Mouse (Mus musculus) CH12.LX (cell line): Measurements from ENCODE around the gene Ophn1.

ENCODE experiments used
- CHD2 ChIP-seq: IDR thresholded peaks from 2 replicates; pipeline ENCODE4 v1.6.1; 2011; ENCODE audit warnings: low read length, improper control_type of control experiment
- CTCF ChIP-seq, 2 experiments: IDR thresholded peaks in 1 of 2; conservative IDR thresholded peaks in 1 of 2; 2 replicates each; pipeline ENCODE4 v1.5.1; 2011 to 2012; ENCODE audit warnings: low read depth in 2 of 2, low read length in 2 of 2, improper control_type of control experiment in 1 of 2, inconsistent platforms in 1 of 2, mild to moderate bottlenecking in 1 of 2, moderate library complexity in 1 of 2
- E2F4 ChIP-seq: IDR thresholded peaks from 2 replicates; pipeline ENCODE4 v1.6.1; 2011; ENCODE audit warnings: low read depth, low read length, improper control_type of control experiment; ENCODE audit not compliant: insufficient replicate concordance
- ETS1 ChIP-seq: conservative IDR thresholded peaks from 2 replicates; pipeline ENCODE4 v1.6.1; 2012; ENCODE audit warnings: low read depth, mild to moderate bottlenecking, inconsistent platforms, low read length, improper control_type of control experiment, moderate library complexity
- JUN ChIP-seq: IDR thresholded peaks from 2 replicates; pipeline ENCODE4 v1.6.1; 2011; ENCODE audit warnings: low read depth, mild to moderate bottlenecking, low read length, improper control_type of control experiment, moderate library complexity; ENCODE audit not compliant: insufficient read depth
- MAX ChIP-seq: IDR thresholded peaks from 2 replicates; pipeline ENCODE4 v1.6.1; 2011; ENCODE audit warnings: low read length, improper control_type of control experiment
- MEF2A ChIP-seq: IDR thresholded peaks from 2 replicates; pipeline ENCODE4 v1.6.1; 2014; ENCODE audit warnings: low read depth, mild to moderate bottlenecking, inconsistent platforms, low read length, improper control_type of control experiment, borderline replicate concordance
- POLR2A ChIP-seq: IDR thresholded peaks from 2 replicates; pipeline ENCODE4 v1.6.1; 2011; ENCODE audit warnings: low read depth, mild to moderate bottlenecking, improper control_type of control experiment, low read length
- RCOR1 ChIP-seq: conservative IDR thresholded peaks from 2 replicates; pipeline ENCODE4 v1.6.1; 2012; ENCODE audit warnings: low read depth, mild to moderate bottlenecking, inconsistent platforms, low read length, improper control_type of control experiment
- SIN3A ChIP-seq: IDR thresholded peaks from 2 replicates; pipeline ENCODE4 v1.6.1; 2012; ENCODE audit warnings: low read length, improper control_type of control experiment, inconsistent platforms
- TCF12 ChIP-seq: IDR thresholded peaks from 2 replicates; pipeline ENCODE4 v1.6.1; 2014; ENCODE audit warnings: low read depth, mild to moderate bottlenecking, inconsistent platforms, low read length, improper control_type of control experiment
- UBTF ChIP-seq: IDR thresholded peaks from 2 replicates; pipeline ENCODE4 v1.6.1; 2012; ENCODE audit warnings: low read depth, mild to moderate bottlenecking, inconsistent platforms, low read length, improper control_type of control experiment, moderate library complexity
- ZC3H11A ChIP-seq: IDR thresholded peaks from 2 replicates; pipeline ENCODE4 v1.6.1; 2012; ENCODE audit warnings: low read depth, mild to moderate bottlenecking, inconsistent platforms, low read length, improper control_type of control experiment
- ZMIZ1 ChIP-seq: IDR thresholded peaks from 2 replicates; pipeline ENCODE4 v1.6.1; 2012; ENCODE audit warnings: low read depth, mild to moderate bottlenecking, inconsistent platforms, low read length, improper control_type of control experiment

DNA sequence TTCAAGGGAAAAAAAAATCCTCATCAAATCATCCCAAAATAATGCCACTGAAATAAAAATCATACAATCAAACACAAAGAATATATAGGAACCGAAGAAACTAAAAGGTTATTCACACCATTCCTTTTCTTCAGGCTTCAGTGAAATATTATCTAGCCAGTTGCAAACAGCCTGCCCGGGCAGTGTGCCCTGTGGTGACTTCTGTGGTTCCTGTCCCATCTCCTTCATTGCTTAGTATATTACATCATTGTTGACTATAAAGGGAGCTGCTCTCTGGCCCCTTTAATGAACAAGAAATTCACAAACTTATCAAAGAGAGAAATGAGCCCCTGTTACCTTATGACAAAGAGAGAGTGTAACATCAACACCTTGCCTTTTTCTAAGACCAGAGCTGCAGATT lies 21.1 kb downstream of the Ophn1 start:
- TF ChIP-seq TCF12: no peak
- no peak for TF ChIP-seq ETS1
- no peak for TF ChIP-seq CHD2
- no peak for TF ChIP-seq CTCF (conservative IDR thresholded peaks at IDR 0.05 in 1 of 2, IDR thresholded peaks at IDR 0.05 in 1 of 2; ENCODE audit: low read depth in 2 of 2, low read length in 2 of 2)
- no peak for TF ChIP-seq POLR2A
- no peak for TF ChIP-seq MEF2A
- no peak for TF ChIP-seq ZC3H11A
- no peak for TF ChIP-seq UBTF
- TF ChIP-seq JUN: no peak
- no peak for TF ChIP-seq RCOR1
- TF ChIP-seq E2F4: no peak
- TF ChIP-seq MAX: no peak
- no peak for TF ChIP-seq ZMIZ1
- no peak for TF ChIP-seq SIN3A
